Mouse (Mus musculus) spleen, adult 2 months (tissue): Measurements from ENCODE around the gene G430095P16Rik. TPM values are rescaled to one million over a fixed set of nuclear protein-coding genes. Genes with fewer than 3 reads are reported as not detected.

Source experiments
- DNase-seq, 2 experiments: peaks; one replicate each; pipeline versions ENCODE4 v3.0.0 to v3.0.0-alpha.2; 2012 to 2021; ENCODE audit warnings: low spot score in 2 of 2, low read depth in 1 of 2
- H3K27ac ChIP-seq: fragments of 200-500 bp; 2 replicates; pipeline ENCODE4 v1.5.1; 2012; ENCODE audit warnings: low read length, inconsistent platforms; ENCODE audit not compliant: insufficient read depth
- H3K27me3 ChIP-seq: fragments of 200-500 bp; 2 replicates; pipeline ENCODE4 v1.6.1; 2012; ENCODE audit warnings: mild to moderate bottlenecking, moderate library complexity, low read length, inconsistent platforms; ENCODE audit not compliant: control insufficient read depth, insufficient read depth
- H3K36me3 ChIP-seq: fragments of 200-500 bp; 2 replicates; pipeline ENCODE4 v1.6.1; 2012; ENCODE audit warnings: mild to moderate bottlenecking, low read length, inconsistent platforms; ENCODE audit not compliant: control insufficient read depth, insufficient read depth
- H3K4me1 ChIP-seq: fragments of 200-500 bp; 2 replicates; pipeline ENCODE4 v1.6.1; 2011; ENCODE audit warnings: inconsistent platforms; ENCODE audit not compliant: control insufficient read depth, insufficient read depth, insufficient read length
- H3K4me3 ChIP-seq: fragments of 200-500 bp; 2 replicates; pipeline ENCODE4 v1.5.1; 2011; ENCODE audit warnings: mild to moderate bottlenecking, inconsistent platforms; ENCODE audit not compliant: insufficient read depth, insufficient read length; ENCODE audit errors: extremely low read depth
- CTCF ChIP-seq: fragments of 200-500 bp; IDR thresholded peaks from 2 replicates; pipeline ENCODE4 v1.5.1; 2011; ENCODE audit warnings: mild to moderate bottlenecking, inconsistent platforms; ENCODE audit not compliant: insufficient read depth, insufficient read length, insufficient replicate concordance; ENCODE audit errors: extremely low read depth
- POLR2A ChIP-seq: fragments of 200-500 bp; IDR thresholded peaks from 2 replicates; pipeline ENCODE4 v1.6.1; 2011; ENCODE audit warnings: low read depth, low read length, inconsistent platforms
- WGBS: fragments of 180-500 bp; shearing (Covaris S2); methylation state at CpG from one replicate; pipeline ENCODE4 v1.1.7; 2018; 5-methylcytosine and 5-hydroxymethylcytosine counted together
- polyA plus RNA-seq: library from polyadenylated mRNA; depleted of rRNA; stranded (reverse); fragments of >200 nt; gene quantifications from 2 replicates; pipeline ENCODE4 v1.2.3, GENCODE M21; 2012

The G430095P16Rik gene
- polyA plus RNA-seq, 1 experiment: 4.5 TPM

DNA sequence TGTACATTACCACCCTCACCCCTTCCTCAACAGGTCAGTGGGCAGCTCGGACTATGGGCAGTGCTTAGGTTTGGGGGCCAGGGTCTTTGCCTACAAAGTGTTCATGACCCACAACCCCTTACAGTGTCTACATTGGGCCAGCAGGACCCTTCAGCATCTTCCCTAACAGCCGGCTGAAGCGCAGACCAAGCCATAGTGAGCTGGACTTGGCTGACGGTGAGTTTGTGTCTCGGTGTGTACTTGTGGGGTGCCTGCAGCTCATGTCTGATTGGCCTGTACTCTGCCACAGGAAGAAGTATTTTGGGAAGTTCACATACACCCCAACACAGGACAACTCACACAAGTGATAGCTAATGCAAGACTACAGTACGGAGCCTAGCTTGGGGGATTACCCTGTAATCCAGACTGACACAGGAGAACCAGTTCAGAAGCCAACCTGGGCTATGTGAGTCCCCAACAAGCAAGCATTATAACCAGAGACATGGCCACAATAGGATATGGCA lies 19.8 kb upstream of the G430095P16Rik start:
- 22% methylated on average over 6 of the region's 6 CpGs for WGBS
- DNase-seq: no peak
- Histone ChIP-seq H3K27ac (peak overlapping the region; percentile 98), H3K4me1 (peaks cover 54% of the 10 kb centered on the region), H3K36me3 (0 out of 2 replicates have a peak, but pooled peaks cover 5% of the 10 kb centered on the region), H3K4me3 (peak overlapping the region; percentile 84), H3K27me3 (peaks cover 3% of the 10 kb centered on the region; the same call in 1 of the 2 replicates)
- TF ChIP-seq CTCF (no peak), POLR2A (no peak)

DNA sequence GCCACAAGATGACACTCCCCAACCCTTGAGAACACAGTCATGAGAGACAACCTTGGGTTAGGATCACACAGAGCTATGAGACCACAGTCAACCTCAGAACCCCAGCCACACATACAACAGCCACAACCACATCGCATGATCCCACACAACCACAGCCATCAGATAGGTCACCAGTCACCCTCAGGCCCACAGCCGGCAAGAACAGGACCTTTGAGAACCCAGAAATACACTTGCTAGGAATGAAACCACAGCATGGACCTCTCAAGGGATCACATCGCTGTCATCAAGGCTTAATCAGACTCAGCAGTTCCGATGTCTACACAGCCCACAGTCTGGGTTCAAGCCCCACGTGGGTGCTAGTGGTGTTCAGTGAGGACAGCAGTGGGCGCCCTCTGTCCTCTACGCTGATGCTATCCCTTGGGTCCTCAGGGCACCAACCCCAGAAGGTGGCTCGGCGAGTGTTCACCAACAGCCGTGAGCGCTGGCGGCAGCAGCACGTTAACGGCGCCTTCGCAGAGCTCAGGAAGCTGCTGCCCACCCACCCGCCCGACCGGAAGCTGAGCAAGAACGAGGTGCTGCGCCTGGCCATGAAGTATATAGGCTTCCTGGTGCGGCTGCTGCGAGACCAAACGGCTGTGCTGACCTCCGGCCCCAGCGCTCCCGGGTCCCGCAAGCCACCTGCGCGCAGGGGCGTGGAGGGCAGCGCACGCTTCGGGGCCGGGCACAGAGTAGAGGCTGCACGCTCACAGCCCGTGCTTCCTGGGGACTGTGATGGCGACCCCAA lies 19.1 kb upstream of the G430095P16Rik start:
- peak in 1 of 2 experiments; percentile 50 for DNase-seq
- Histone ChIP-seq H3K4me1 (peaks cover 57% of the 10 kb centered on the region), H3K27me3 (peaks cover 3% of the 10 kb centered on the region; the same call in 1 of the 2 replicates), H3K27ac (peak overlapping the region; percentile 98), H3K4me3 (peak overlapping the region; percentile 43; the same call in 1 of the 2 replicates), H3K36me3 (0 out of 2 replicates have a peak, but pooled peaks cover 5% of the 10 kb centered on the region)
- TF ChIP-seq POLR2A: no peak
- TF ChIP-seq CTCF: no peak
- 8% methylated on average over 38 of the region's 38 CpGs for WGBS

DNA sequence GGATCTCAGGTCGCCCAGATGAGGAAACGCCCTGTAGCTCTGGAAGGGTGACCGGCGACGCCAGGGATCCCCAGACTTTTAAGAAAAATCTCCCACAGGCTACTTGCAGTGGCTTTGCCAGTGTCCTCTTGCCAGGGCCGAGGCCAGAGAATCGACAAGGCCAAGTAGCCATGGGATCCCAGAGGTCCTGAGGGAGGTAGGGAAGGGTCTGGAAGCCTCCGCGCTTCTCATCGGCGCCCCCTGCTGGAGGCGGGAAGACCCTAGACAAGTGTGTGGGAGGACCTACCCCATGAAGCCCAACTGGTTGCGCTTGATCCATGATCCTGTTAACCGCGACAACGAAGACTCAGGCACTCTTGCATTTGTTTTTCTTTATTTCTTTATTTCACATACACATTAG lies 18.5 kb upstream of the G430095P16Rik start:
- peak; percentile 50 to 80 for DNase-seq
- Histone ChIP-seq H3K36me3 (0 out of 2 replicates have a peak, but pooled peaks cover 5% of the 10 kb centered on the region), H3K27ac (peak overlapping the region; percentile 75), H3K27me3 (peaks cover 3% of the 10 kb centered on the region; the same call in 1 of the 2 replicates), H3K4me1 (peaks cover 55% of the 10 kb centered on the region), H3K4me3 (peak overlapping the region; percentile 43; the same call in 1 of the 2 replicates)
- TF ChIP-seq CTCF (peak; percentile 87), POLR2A (no peak)
- 3% methylated on average over 16 of the region's 16 CpGs for WGBS

DNA sequence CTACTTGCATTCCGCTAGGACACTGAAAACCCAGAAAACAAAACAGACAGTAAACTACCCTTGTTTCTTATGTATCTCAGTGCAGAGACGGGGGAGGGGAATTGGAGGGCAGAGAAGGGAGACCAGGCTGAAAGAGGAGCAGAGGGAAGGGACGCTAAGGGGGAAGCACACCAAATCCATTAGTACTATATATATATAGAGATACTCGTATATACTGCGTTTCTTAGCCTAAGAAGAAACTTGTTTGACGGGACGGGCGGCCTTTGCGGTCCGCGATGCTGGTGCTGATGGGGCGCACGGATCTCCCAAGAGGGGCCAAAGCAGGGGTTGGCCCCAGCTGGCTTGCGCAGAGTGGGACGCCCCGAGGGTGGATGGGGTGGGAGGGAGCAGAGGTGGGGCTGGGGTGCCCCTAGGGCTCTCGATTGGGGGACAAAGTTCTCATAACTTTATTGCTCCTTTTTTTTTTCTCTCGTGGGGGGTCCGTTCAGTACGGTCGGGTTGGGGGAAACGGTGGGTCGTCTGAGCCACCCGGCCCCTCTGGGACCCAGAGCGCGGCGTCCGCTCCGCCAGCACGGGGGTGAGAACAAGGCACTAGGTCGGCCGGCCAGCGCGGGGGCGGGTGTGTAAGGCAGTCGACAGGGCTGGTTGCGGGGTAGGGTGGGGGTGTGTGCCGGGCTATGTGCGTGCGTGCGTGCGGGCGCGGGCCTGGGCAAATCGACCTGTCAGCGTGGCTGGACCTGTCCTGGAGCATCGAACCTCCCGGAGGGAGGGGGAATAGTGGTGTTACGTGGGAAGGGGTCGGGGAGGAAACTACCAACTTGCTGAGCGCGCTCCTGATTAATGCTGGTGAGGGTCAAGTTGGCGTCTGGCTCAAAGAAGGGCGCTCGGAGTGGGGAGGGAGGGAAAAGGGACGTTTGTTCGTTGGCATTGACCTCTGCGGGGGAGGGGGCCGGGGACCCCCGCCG lies 17.7 kb upstream of the G430095P16Rik start:
- 4% methylated on average over 61 of the region's 61 CpGs for WGBS
- DNase-seq: peak in 1 of 2 experiments; percentile 59
- TF ChIP-seq CTCF (no peak), POLR2A (peak; percentile 3; the same call in 1 of the 2 replicates)
- Histone ChIP-seq H3K4me3 (peak overlapping the region; percentile 52; the same call in 1 of the 2 replicates), H3K27ac (peak overlapping the region; percentile 49; the same call in 1 of the 2 replicates), H3K36me3 (0 out of 2 replicates have a peak, but pooled peaks cover 5% of the 10 kb centered on the region), H3K4me1 (peaks cover 47% of the 10 kb centered on the region), H3K27me3 (peaks cover 3% of the 10 kb centered on the region; the same call in 1 of the 2 replicates)

DNA sequence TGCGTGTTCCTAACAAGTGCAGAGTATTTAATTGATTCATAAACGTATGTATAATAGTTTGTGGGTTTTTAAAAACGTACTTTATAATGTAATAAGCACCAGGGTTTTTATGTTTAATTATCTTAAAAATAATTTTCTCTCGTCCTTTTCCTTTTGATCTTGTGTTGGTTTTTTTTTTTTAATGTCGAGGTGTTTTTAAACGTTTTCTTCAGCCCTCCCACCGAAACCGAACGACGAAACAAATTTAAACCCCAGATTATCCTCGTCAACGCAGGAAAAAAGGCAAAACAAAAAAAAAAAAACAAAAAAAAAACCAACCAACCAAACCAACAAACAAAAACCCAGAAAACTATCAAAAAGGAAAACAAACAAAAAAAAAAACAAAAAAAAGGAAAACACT lies 16.8 kb upstream of the G430095P16Rik start:
- Histone ChIP-seq H3K4me1 (peaks cover 43% of the 10 kb centered on the region), H3K36me3 (0 out of 2 replicates have a peak, but pooled peaks cover 5% of the 10 kb centered on the region), H3K27ac (no peak overlapping the region), H3K4me3 (peak overlapping the region; percentile 52; the same call in 1 of the 2 replicates), H3K27me3 (peaks cover 3% of the 10 kb centered on the region; the same call in 1 of the 2 replicates)
- 4% methylated on average over 12 of the region's 12 CpGs for WGBS
- DNase-seq: no peak
- TF ChIP-seq CTCF (no peak), POLR2A (no peak)
